Mouse (Mus musculus): ENCODE data around the gene Sft2d1. TPM values are rescaled to one million over a fixed set of nuclear protein-coding genes. Genes with fewer than 3 reads are reported as not detected.

The Sft2d1 gene
- total RNA-seq, 2 experiments from 2014 or later: 63.8 to 65.7 TPM

- intact Hi-C loops (cut with DNase I): no loop called here
- Histone ChIP-seq H3K4me3 (peak overlapping the region; percentile 73), H3K27ac (peak overlapping the region; percentile 90)
- peak in 1 of 2 experiments; percentile 47 for DNase-seq (ENCODE audit: extremely low spot score in 1 of 2, low spot score in 2 of 2)
- TF ChIP-seq CTCF (IDR thresholded peaks at IDR 0.05): no peak
Measured at GRCm38 (mm10) chr17:8341360-8341963, 30.6 kb downstream of the Sft2d1 start.

- DNase-seq (ENCODE audit: extremely low spot score in 1 of 2, low spot score in 2 of 2): no peak
- Histone ChIP-seq H3K4me3 (peak overlapping the region; percentile 2; the same call in 1 of the 2 replicates), H3K27ac (peak overlapping the region; percentile 38)
- intact Hi-C loops (cut with DNase I): no loop called here
- no peak for TF ChIP-seq CTCF (IDR thresholded peaks at IDR 0.05)
Measured at GRCm38 (mm10) chr17:8342706-8343105, 31.8 kb downstream of the Sft2d1 start.

GRCm38 (mm10) chr17:8343416-8343815, 32.5 kb downstream of the Sft2d1 start:
- DNase-seq (ENCODE audit: extremely low spot score in 1 of 2, low spot score in 2 of 2): no peak
- Histone ChIP-seq H3K27ac (0 out of 2 replicates have a peak overlapping the region, but pooled peaks have one; percentile 19), H3K4me3 (no peak overlapping the region)
- TF ChIP-seq CTCF (IDR thresholded peaks at IDR 0.05): no peak
- intact Hi-C loops (cut with DNase I): no loop called here

GRCm38 (mm10) chr17:8347765-8348285, 36.9 kb downstream of the Sft2d1 start:
- no peak overlapping the region for H3K27ac ChIP-seq
- H3K4me3 ChIP-seq: no peak overlapping the region
- DNase-seq (ENCODE audit: extremely low spot score in 1 of 2, low spot score in 2 of 2): no peak
- no peak; the same call in 1 of the 2 replicates for TF ChIP-seq CTCF (IDR thresholded peaks at IDR 0.05)
- intact Hi-C loops (cut with DNase I): no loop called here

GRCm38 (mm10) chr17:8348941-8349340, 38.0 kb downstream of the Sft2d1 start:
- no peak overlapping the region for H3K27ac ChIP-seq
- TF ChIP-seq CTCF (IDR thresholded peaks at IDR 0.05): no peak
- intact Hi-C loops (cut with DNase I): no loop called here

GRCm38 (mm10) chr17:8351088-8351487, 40.2 kb downstream of the Sft2d1 start:
- no peak for DNase-seq (ENCODE audit: extremely low spot score in 1 of 2, low spot score in 2 of 2)
- H3K4me3 ChIP-seq: no peak overlapping the region
- peak overlapping the region; percentile 44; the same call in 1 of the 2 replicates for H3K27ac ChIP-seq
- intact Hi-C loops (cut with DNase I): no loop called here
- TF ChIP-seq CTCF (IDR thresholded peaks at IDR 0.05): no peak

More at GRCm38 (mm10) chr17:8348941-8349340, 38.0 kb downstream of the Sft2d1 start:
- no peak for DNase-seq (ENCODE audit: extremely low spot score in 1 of 2, low spot score in 2 of 2)
- H3K4me3 ChIP-seq: no peak overlapping the region

GRCm38 (mm10) chr17:8355692-8356091, 44.8 kb downstream of the Sft2d1 start, which contains the start of gene T2:
TSS of gene T2 (plus strand) at chr17:8355992.
- intact Hi-C loops (cut with DNase I): no loop called here
- DNase-seq (ENCODE audit: extremely low spot score in 1 of 2, low spot score in 2 of 2): no peak
- Histone ChIP-seq H3K27ac (no peak within 1 kb of the TSS), H3K4me3 (no peak within 1 kb of the TSS)
- TF ChIP-seq CTCF (IDR thresholded peaks at IDR 0.05): no peak

GRCm38 (mm10) chr17:8357498-8357897, 46.6 kb downstream of the Sft2d1 start:
- DNase-seq (ENCODE audit: extremely low spot score in 1 of 2, low spot score in 2 of 2): no peak
- intact Hi-C loops (cut with DNase I): no loop called here
- Histone ChIP-seq H3K27ac (no peak overlapping the region), H3K4me3 (no peak overlapping the region)
- no peak for TF ChIP-seq CTCF (IDR thresholded peaks at IDR 0.05)

- no peak for DNase-seq (ENCODE audit: extremely low spot score in 1 of 2, low spot score in 2 of 2)
- TF ChIP-seq CTCF (IDR thresholded peaks at IDR 0.05): no peak
- no peak overlapping the region for H3K27ac ChIP-seq
- H3K4me3 ChIP-seq: no peak overlapping the region
- intact Hi-C loops (cut with DNase I): no loop called here
Measured at GRCm38 (mm10) chr17:8360876-8361275, 50.0 kb downstream of the Sft2d1 start.

GRCm38 (mm10) chr17:8361281-8362103, 50.6 kb downstream of the Sft2d1 start:
- intact Hi-C loops (cut with DNase I): no loop called here
- Histone ChIP-seq H3K27ac (no peak overlapping the region), H3K4me3 (no peak overlapping the region)
- TF ChIP-seq CTCF (IDR thresholded peaks at IDR 0.05): no peak
- no peak for DNase-seq (ENCODE audit: extremely low spot score in 1 of 2, low spot score in 2 of 2)

- H3K4me3 ChIP-seq: peak overlapping the region; percentile 18; the same call in 1 of the 2 replicates
- DNase-seq (ENCODE audit: extremely low spot score in 1 of 2, low spot score in 2 of 2): peak in 1 of 2 experiments; percentile 38
- intact Hi-C loops (cut with DNase I): no loop called here
- no peak for TF ChIP-seq CTCF (IDR thresholded peaks at IDR 0.05)
- H3K27ac ChIP-seq: peak overlapping the region; percentile 78
Measured at GRCm38 (mm10) chr17:8367514-8368480, 56.9 kb downstream of the Sft2d1 start.

Data from left cerebral cortex, adult 2 months (tissue).